Mouse (Mus musculus): Measurements from ENCODE around the gene Ugt1a1. TPM values are rescaled to one million over a fixed set of nuclear protein-coding genes. Genes with fewer than 3 reads are reported as not detected.
A peak's percentile ranks its signal among the peaks of the same experiment; 100 is the strongest.
"Not testable (repeated sequence)": the region's sequence is repeated elsewhere in the genome, so short reads cannot be mapped to it uniquely, and the experiment has no call there.

Gene Ugt1a1
- polyA plus RNA-seq (2014; fragmentation: Nextera tagmentation; extraction: Ambion mirVana), result not detected in 2 replicates

DNA sequence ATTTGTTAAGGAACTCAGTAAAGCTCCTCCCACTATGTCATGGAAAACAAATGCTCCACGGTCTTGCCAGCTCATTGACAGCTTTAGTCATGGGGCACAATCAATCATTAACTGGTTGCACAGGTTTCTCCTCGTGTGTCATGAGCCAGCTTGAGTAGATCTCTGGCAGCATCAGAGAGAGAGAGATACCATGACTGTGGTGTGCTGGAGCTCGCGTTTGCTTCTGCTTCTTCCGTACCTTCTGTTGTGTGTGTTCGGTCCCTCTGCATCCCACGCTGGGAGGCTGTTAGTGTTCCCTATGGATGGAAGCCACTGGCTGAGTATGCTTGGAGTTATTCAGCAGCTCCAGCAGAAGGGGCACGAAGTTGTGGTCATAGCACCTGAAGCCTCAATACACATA, at the start of gene Ugt1a1:
Gene Ugt1a1 (plus strand): TSS at position 148 of the 400 bp plus-strand sequence.
- Histone ChIP-seq H3K4me2 (ENCODE audit: low read length) (no peak within 1 kb of the TSS), H3K9me3 (replicated peaks; ENCODE audit: control insufficient read depth, low read length) (peaks cover 51% of the 10 kb centered on the region), H3K4me3 (ENCODE audit: low read depth, low read length) (no peak within 1 kb of the TSS), H3K27ac (ENCODE audit: low read depth, low read length) (no peak within 1 kb of the TSS), H3K9ac (ENCODE audit: low read length) (no peak within 1 kb of the TSS), H3K27me3 (replicated peaks; ENCODE audit: control insufficient read depth, insufficient read depth, low read length) (no peaks in the 10 kb centered on the region), H3K36me3 (ENCODE audit: control insufficient read depth, insufficient read depth, low read length) (no peaks in the 10 kb centered on the region), H3K4me1 (ENCODE audit: control insufficient read depth, insufficient read depth, low read length) (no peaks in the 10 kb centered on the region)
- DNase-seq (ENCODE audit: low spot score), result peak; percentile 10
- WGBS, result 68% methylated on average over 8 of the region's 8 CpGs
- no peak for ATAC-seq

DNA sequence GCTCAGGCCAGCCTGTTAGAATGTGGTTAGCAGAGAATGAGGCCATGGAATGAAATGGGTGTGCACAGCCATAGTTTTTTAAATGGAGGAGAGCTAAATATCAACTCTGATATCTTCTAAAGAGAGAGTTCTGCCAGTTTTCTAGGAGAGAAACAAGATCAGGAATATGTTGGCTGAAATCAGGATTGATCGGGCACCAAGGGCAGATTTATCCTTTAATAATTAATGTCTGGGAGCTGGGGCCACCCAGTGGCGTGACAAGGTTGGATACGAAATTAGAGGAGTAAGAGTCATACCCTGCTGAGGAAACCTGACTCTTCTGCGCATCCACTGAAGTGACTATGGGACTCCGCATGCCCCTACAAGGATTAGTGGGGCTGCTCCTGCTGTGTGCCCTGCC, 46.0 kb upstream of the Ugt1a1 start, which contains the start of gene Ugt1a5:
Gene Ugt1a5 (plus strand): TSS at position 302 of the 400 bp plus-strand sequence.
- Histone ChIP-seq H3K4me2 (ENCODE audit: low read length) (no peak within 1 kb of the TSS), H3K27me3 (replicated peaks; ENCODE audit: control insufficient read depth, insufficient read depth, low read length) (no peaks in the 10 kb centered on the region), H3K9ac (ENCODE audit: low read length) (no peak within 1 kb of the TSS), H3K9me3 (replicated peaks; ENCODE audit: control insufficient read depth, low read length) (no peaks in the 10 kb centered on the region), H3K4me3 (ENCODE audit: low read depth, low read length) (no peak within 1 kb of the TSS), H3K4me1 (ENCODE audit: control insufficient read depth, insufficient read depth, low read length) (no peaks in the 10 kb centered on the region), H3K36me3 (ENCODE audit: control insufficient read depth, insufficient read depth, low read length) (no peaks in the 10 kb centered on the region), H3K27ac (ENCODE audit: low read depth, low read length) (no peak within 1 kb of the TSS)
- 82% methylated on average over 5 of the region's 5 CpGs for WGBS
- no peak for ATAC-seq
- no peak for DNase-seq (ENCODE audit: low spot score)

DNA sequence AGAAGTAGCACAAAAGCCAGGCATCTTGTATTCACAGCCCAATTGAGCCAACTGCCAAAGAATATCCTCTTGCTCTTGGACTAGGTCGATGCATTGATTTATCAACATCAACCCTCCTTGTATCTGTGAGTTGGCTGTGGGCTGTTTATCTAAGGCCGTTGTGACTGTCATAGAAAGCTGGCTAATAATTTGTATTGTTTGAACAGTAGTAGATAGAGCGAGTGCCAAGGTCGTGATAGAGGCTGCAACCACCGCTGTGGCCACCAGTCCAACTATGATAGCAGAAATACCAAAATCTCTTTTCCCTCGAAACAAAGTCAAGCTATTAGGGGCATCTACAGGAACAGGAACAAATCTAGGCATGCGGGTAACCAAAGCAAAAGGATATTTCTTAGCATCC, 39.6 kb upstream of the Ugt1a1 start:
- not testable (repeated sequence) for H3K27me3 ChIP-seq (replicated peaks; ENCODE audit: control insufficient read depth, insufficient read depth, low read length); H3K36me3 ChIP-seq (ENCODE audit: control insufficient read depth, insufficient read depth, low read length); H3K9ac ChIP-seq (ENCODE audit: low read length); H3K4me2 ChIP-seq (ENCODE audit: low read length); H3K27ac ChIP-seq (ENCODE audit: low read depth, low read length); H3K4me3 ChIP-seq (ENCODE audit: low read depth, low read length); H3K4me1 ChIP-seq (ENCODE audit: control insufficient read depth, insufficient read depth, low read length); ATAC-seq; H3K9me3 ChIP-seq (replicated peaks; ENCODE audit: control insufficient read depth, low read length); DNase-seq (ENCODE audit: low spot score)
- 91% methylated on average over 5 of the region's 7 CpGs for WGBS

DNA sequence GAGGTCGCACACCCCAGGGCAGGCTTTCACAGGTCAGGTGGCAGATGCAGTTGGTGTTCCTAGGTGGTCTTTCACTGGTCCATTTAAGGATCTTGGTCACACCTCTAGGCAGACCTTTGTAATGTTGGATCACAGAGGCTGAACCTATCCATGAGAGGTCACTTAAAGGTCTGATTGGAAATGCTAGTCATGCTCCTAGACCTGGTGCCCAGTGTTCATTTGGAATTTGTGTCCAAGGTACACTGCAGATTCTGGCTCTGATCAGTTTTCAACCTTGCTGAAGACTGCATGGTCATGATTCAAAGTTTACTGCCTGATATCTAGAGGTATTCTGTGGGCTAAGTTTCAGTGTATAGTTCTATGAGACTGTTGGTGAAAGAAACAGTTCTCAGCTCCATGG, 32.1 kb upstream of the Ugt1a1 start:
- Histone ChIP-seq H3K9me3 (replicated peaks; ENCODE audit: control insufficient read depth, low read length) (peaks cover 6% of the 10 kb centered on the region; the same call in 1 of the 2 replicates), H3K4me2 (ENCODE audit: low read length) (no peak overlapping the region), H3K9ac (ENCODE audit: low read length) (no peak overlapping the region), H3K4me1 (ENCODE audit: control insufficient read depth, insufficient read depth, low read length) (no peaks in the 10 kb centered on the region), H3K36me3 (ENCODE audit: control insufficient read depth, insufficient read depth, low read length) (no peaks in the 10 kb centered on the region), H3K27ac (ENCODE audit: low read depth, low read length) (no peak overlapping the region), H3K4me3 (ENCODE audit: low read depth, low read length) (no peak overlapping the region), H3K27me3 (replicated peaks; ENCODE audit: control insufficient read depth, insufficient read depth, low read length) (no peaks in the 10 kb centered on the region)
- DNase-seq (ENCODE audit: low spot score) (no peak), ATAC-seq (no peak)
- 95% methylated on average over 1 of the region's 1 CpGs for WGBS

DNA sequence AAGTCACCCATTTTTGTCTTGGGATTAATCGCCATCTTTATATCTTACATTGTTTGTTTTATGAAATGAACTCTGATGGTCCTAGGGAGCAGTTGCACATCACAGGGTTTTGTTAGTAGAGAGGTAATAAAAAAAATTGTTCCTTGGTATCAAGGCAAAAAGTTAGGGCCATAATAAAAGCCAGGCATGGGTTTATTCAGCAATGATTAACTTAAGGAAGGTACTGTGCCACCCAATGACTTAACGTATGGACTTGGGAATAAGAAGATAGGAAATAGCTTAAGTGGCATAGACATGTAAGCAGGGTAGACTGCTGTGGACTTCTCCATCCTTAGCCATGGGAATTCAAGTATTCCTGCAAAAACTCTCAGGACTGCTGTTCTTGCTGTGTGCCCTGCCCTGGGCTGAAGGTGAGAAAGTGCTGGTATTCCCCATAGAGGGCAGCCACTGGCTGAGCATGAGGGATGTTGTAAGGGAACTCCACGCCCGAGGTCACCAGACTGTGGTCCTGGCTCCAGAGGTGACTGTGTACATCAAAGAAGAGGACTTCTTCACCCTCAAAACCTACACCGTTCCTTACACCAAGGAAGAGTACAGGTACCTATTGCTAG, 25.3 kb upstream of the Ugt1a1 start:
- no peak overlapping the region for H3K27ac ChIP-seq (ENCODE audit: low read depth, low read length)
- H3K4me1 ChIP-seq (ENCODE audit: control insufficient read depth, insufficient read depth, low read length), result no peaks in the 10 kb centered on the region
- H3K9ac ChIP-seq (ENCODE audit: low read length), result no peak overlapping the region
- DNase-seq (ENCODE audit: low spot score), result no peak
- no peaks in the 10 kb centered on the region for H3K9me3 ChIP-seq (replicated peaks; ENCODE audit: control insufficient read depth, low read length)
- H3K27me3 ChIP-seq (replicated peaks; ENCODE audit: control insufficient read depth, insufficient read depth, low read length), result no peaks in the 10 kb centered on the region
- H3K36me3 ChIP-seq (ENCODE audit: control insufficient read depth, insufficient read depth, low read length), result no peaks in the 10 kb centered on the region
- no peak for ATAC-seq
- 90% methylated on average over 5 of the region's 5 CpGs for WGBS
- no peak overlapping the region for H3K4me3 ChIP-seq (ENCODE audit: low read depth, low read length)
- no peak overlapping the region for H3K4me2 ChIP-seq (ENCODE audit: low read length)

DNA sequence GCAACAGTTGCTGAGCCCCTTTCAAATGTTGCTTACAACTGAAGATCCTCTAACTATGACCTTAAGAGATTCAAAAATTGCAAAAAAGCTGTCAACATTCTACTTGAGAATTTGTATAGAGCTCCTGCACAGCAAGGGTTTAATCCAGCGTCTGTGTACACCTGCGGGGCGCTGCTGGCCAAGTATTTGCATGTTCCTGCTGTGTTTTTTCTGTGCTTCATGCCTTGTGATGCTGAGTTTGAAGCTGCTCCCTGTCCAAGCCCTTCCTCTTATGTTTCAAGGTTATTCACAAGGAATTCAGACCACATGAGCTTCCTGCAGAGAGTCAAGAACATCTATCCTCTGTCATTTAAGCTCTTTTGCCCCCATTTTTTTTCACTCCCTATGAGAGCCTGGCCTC, 19.6 kb upstream of the Ugt1a1 start:
- Histone ChIP-seq H3K4me3 (ENCODE audit: low read depth, low read length) (no peak overlapping the region), H3K9ac (ENCODE audit: low read length) (no peak overlapping the region), H3K4me2 (ENCODE audit: low read length) (no peak overlapping the region), H3K9me3 (replicated peaks; ENCODE audit: control insufficient read depth, low read length) (no peaks in the 10 kb centered on the region), H3K36me3 (ENCODE audit: control insufficient read depth, insufficient read depth, low read length) (no peaks in the 10 kb centered on the region), H3K4me1 (ENCODE audit: control insufficient read depth, insufficient read depth, low read length) (no peaks in the 10 kb centered on the region), H3K27me3 (replicated peaks; ENCODE audit: control insufficient read depth, insufficient read depth, low read length) (no peaks in the 10 kb centered on the region), H3K27ac (ENCODE audit: low read depth, low read length) (no peak overlapping the region)
- ATAC-seq (no peak), DNase-seq (ENCODE audit: low spot score) (no peak)
- WGBS, result 58% methylated on average over 3 of the region's 3 CpGs

DNA sequence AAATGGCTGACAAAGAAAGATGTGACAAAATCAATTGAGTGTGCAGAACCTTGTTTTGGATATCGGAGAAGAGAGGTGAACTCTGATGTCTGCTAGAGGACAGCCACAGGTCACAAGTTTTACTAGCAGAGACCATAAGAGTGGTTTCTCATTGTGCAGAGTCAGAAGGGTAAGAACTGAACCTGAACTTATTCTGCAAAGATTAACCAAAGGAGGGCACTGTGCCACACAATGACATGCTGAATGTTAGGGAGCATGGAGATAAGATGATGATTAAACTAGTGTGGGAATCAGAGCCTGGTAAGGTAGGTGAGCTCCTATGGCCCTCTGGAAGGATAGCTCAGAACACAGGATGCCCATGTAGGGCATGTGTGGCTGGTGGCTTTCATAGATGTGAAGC, 16.1 kb upstream of the Ugt1a1 start:
- H3K9ac ChIP-seq (ENCODE audit: low read length), result no peak overlapping the region
- H3K4me3 ChIP-seq (ENCODE audit: low read depth, low read length), result no peak overlapping the region
- H3K4me1 ChIP-seq (ENCODE audit: control insufficient read depth, insufficient read depth, low read length), result no peaks in the 10 kb centered on the region
- no peak overlapping the region for H3K27ac ChIP-seq (ENCODE audit: low read depth, low read length)
- WGBS, result 83% methylated on average over 1 of the region's 1 CpGs
- no peaks in the 10 kb centered on the region for H3K36me3 ChIP-seq (ENCODE audit: control insufficient read depth, insufficient read depth, low read length)
- DNase-seq (ENCODE audit: low spot score) (no peak), ATAC-seq (no peak)
- no peak overlapping the region for H3K4me2 ChIP-seq (ENCODE audit: low read length)
- no peaks in the 10 kb centered on the region for H3K9me3 ChIP-seq (replicated peaks; ENCODE audit: control insufficient read depth, low read length)
- no peaks in the 10 kb centered on the region for H3K27me3 ChIP-seq (replicated peaks; ENCODE audit: control insufficient read depth, insufficient read depth, low read length)

DNA sequence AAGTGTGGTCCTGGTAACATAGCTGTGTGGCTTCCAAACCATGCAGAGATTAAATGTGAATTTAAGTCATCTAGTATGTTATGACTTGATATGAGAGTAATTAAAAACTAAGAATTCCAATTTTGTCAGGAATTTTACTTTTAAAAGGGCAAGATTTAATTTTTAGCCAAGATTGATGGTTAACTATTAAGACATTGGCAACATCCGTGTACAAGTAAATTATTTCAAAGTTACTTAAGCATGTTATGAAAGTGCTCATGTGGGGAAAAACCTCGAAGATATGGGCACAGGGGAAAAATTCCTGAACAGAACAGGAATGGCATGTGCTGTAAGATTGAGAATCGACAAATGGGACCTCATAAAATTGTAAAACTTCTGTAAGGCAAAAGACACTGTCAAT, 14.3 kb upstream of the Ugt1a1 start:
- DNase-seq (ENCODE audit: low spot score), result no peak
- H3K36me3 ChIP-seq (ENCODE audit: control insufficient read depth, insufficient read depth, low read length), result no peaks in the 10 kb centered on the region
- 80% methylated on average over 3 of the region's 3 CpGs for WGBS

DNA sequence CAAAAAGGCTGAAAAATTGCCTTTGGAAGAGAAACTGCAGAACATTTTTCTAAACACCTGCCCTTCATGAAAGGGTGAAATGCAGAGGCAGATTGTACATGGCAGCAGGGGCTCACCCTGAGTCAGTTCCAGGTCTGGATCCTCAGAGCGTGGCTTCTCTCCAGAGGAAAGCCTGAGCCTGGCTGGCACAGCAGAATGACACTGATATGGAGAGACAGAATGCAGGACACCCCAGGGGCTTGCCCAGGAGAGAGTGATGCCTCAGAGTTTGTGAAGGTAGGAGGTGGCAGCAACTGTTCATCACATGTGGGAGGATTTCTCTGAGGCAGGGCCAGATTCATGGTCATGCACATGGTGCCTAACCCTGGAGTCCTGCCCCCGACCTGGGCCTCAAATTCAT, 11.8 kb upstream of the Ugt1a1 start:
- Histone ChIP-seq H3K4me3 (ENCODE audit: low read depth, low read length) (no peak overlapping the region), H3K27me3 (replicated peaks; ENCODE audit: control insufficient read depth, insufficient read depth, low read length) (no peaks in the 10 kb centered on the region), H3K9me3 (replicated peaks; ENCODE audit: control insufficient read depth, low read length) (peaks cover 7% of the 10 kb centered on the region; the same call in 1 of the 2 replicates), H3K36me3 (ENCODE audit: control insufficient read depth, insufficient read depth, low read length) (no peaks in the 10 kb centered on the region), H3K9ac (ENCODE audit: low read length) (no peak overlapping the region), H3K27ac (ENCODE audit: low read depth, low read length) (no peak overlapping the region), H3K4me2 (ENCODE audit: low read length) (no peak overlapping the region), H3K4me1 (ENCODE audit: control insufficient read depth, insufficient read depth, low read length) (no peaks in the 10 kb centered on the region)
- no peak for DNase-seq (ENCODE audit: low spot score)
- ATAC-seq, result no peak
- WGBS, result 86% methylated on average over 2 of the region's 2 CpGs

More for the DNA sequence above, 14.3 kb upstream of the Ugt1a1 start:
- no peaks in the 10 kb centered on the region for H3K4me1 ChIP-seq (ENCODE audit: control insufficient read depth, insufficient read depth, low read length)
- H3K27ac ChIP-seq (ENCODE audit: low read depth, low read length), result no peak overlapping the region
- H3K9me3 ChIP-seq (replicated peaks; ENCODE audit: control insufficient read depth, low read length), result no peaks in the 10 kb centered on the region
- H3K9ac ChIP-seq (ENCODE audit: low read length), result no peak overlapping the region
- H3K4me2 ChIP-seq (ENCODE audit: low read length), result no peak overlapping the region
- no peak for ATAC-seq
- no peak overlapping the region for H3K4me3 ChIP-seq (ENCODE audit: low read depth, low read length)
- H3K27me3 ChIP-seq (replicated peaks; ENCODE audit: control insufficient read depth, insufficient read depth, low read length), result no peaks in the 10 kb centered on the region

All from forebrain, embryonic 14.5 days (tissue).